Mouse (Mus musculus) ES-Bruce4 (cell line): ENCODE measurements around the gene Herc2.

Experiments
- CTCF ChIP-seq: IDR thresholded peaks from one replicate; pipeline ENCODE4 v1.8.1; 2011; ENCODE audit warnings: low read depth, low read length
- EP300 ChIP-seq: IDR thresholded peaks from 2 replicates; pipeline ENCODE4 v1.6.1; 2011; ENCODE audit warnings: low read depth, low read length; ENCODE audit not compliant: insufficient read depth
- POLR2A ChIP-seq: IDR thresholded peaks from one replicate; pipeline ENCODE4 v1.8.1; 2011; ENCODE audit warnings: low read length; ENCODE audit not compliant: insufficient read depth

DNA sequence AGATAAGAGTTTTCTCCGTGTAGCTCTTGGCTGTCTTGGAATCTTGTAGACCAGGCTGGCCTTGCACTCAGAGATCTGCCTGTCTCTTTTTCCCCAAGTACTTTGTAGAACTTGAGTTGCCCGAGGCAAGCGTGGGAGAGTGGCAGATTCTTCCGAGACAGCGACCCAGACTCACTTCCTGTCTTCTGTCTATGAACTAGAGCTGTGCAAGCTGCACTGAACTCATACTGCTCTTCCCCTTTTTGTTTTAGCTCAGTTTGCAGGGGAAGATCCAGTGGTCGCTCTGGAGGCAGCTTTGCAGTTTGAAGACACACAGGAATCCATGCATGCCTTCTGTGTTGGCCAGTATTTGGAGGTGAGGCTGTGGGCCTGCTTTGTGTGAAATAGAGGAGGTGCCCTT lies 81.6 kb downstream of the Herc2 start:
- TF ChIP-seq CTCF (no peak), POLR2A (no peak), EP300 (no peak)
